Mouse (Mus musculus) hindbrain, postnatal 0 days (tissue): ENCODE measurements around the gene Olfr714. TPM values are rescaled to one million over a fixed set of nuclear protein-coding genes. Genes with fewer than 3 reads are reported as not detected.
"Not testable (repeated sequence)": the region's sequence is repeated elsewhere in the genome, so short reads cannot be mapped to it uniquely, and the experiment has no call there.

Experiments
- ATAC-seq: fragments of 200-750 bp; cut with Nextera tagmentation; 2 replicates; pipeline ENCODE4 v1.8.0; 2017; ENCODE audit warnings: mild to moderate bottlenecking, moderate TSS enrichment, moderate library complexity
- DNase-seq: peaks from one replicate; pipeline ENCODE4 v3.0.0-alpha.2; 2015; ENCODE audit warnings: low spot score
- H3K27ac ChIP-seq: fragments of 300-500 bp; sonication (generic); 2 replicates; pipeline ENCODE4 v1.5.1; 2014; ENCODE audit warnings: mild to moderate bottlenecking
- H3K27me3 ChIP-seq: fragments of 300-500 bp; sonication (generic); 2 replicates; pipeline ENCODE4 v1.6.1; 2014; ENCODE audit warnings: low read length, mixed read lengths; ENCODE audit not compliant: insufficient read depth
- H3K36me3 ChIP-seq: fragments of 300-500 bp; sonication (generic); 2 replicates; pipeline ENCODE4 v1.6.1; 2014; ENCODE audit warnings: low read length, mixed read lengths; ENCODE audit not compliant: insufficient read depth
- H3K4me1 ChIP-seq: fragments of 300-500 bp; sonication (generic); 2 replicates; pipeline ENCODE4 v1.6.1; 2014; ENCODE audit warnings: antibody characterized with exemption, low read length, mixed read lengths; ENCODE audit not compliant: insufficient read depth
- H3K4me2 ChIP-seq: fragments of 300-500 bp; sonication (generic); 2 replicates; pipeline ENCODE4 v1.6.1; 2014; ENCODE audit warnings: low read depth, mild to moderate bottlenecking, low read length, moderate library complexity, mixed read lengths
- H3K4me3 ChIP-seq: fragments of 300-500 bp; sonication (generic); 2 replicates; pipeline ENCODE4 v1.5.1; 2014; ENCODE audit warnings: low read length
- H3K9ac ChIP-seq: fragments of 300-500 bp; sonication (generic); replicated peaks from 2 replicates; pipeline ENCODE4 v1.6.1; 2014; ENCODE audit warnings: mild to moderate bottlenecking, low read length, moderate library complexity, mixed read lengths
- H3K9me3 ChIP-seq: fragments of 300-500 bp; sonication (generic); 2 replicates; pipeline ENCODE4 v1.6.1; 2016; ENCODE audit warnings: low read length, mixed read lengths
- CTCF ChIP-seq: IDR thresholded peaks from 2 replicates; pipeline ENCODE4 v1.5.1; 2016; ENCODE audit warnings: antibody characterized with exemption, control low read depth, low read depth
- WGBS: fragments of 180-500 bp; shearing (Covaris S2); extraction: QIAGEN DNeasy Blood & Tissue Kit; methylation state at CpG from one replicate; pipeline ENCODE4 v1.1.7; 2014; 5-methylcytosine and 5-hydroxymethylcytosine counted together
- polyA plus RNA-seq: library from polyadenylated mRNA; unstranded; fragments of >200 nt; fragmentation: Nextera tagmentation; extraction: Ambion mirVana; gene quantifications from 2 replicates; pipeline ENCODE4 v1.2.1, GENCODE M21; 2015
- total RNA-seq: library from RNA; depleted of rRNA; stranded (reverse); fragments of >200 nt; gene quantifications from 2 replicates; pipeline ENCODE4 v1.2.3, GENCODE M21; 2014; rRNA removed

Olfr714 gene
- total and polyA plus RNA-seq, 2 experiments from 2014 or later: not detected

GRCm38 (mm10) chr7:107092920-107093319 lies 22.1 kb downstream of the Olfr714 start, which contains the start of gene Olfr17:
Gene Olfr17 (plus strand): TSS chr7:107093220.
- no peaks in the 10 kb centered on the region for H3K4me1 ChIP-seq
- H3K4me3 ChIP-seq: no peak within 1 kb of the TSS
- DNase-seq (no peak), ATAC-seq (no peak)
- no peaks in the 10 kb centered on the region for H3K9me3 ChIP-seq
- WGBS: 56% methylated on average over 1 of the region's 1 CpGs
- no peak within 1 kb of the TSS for H3K4me2 ChIP-seq
- no peaks in the 10 kb centered on the region for H3K36me3 ChIP-seq
- no peaks in the 10 kb centered on the region for H3K27me3 ChIP-seq
- TF ChIP-seq CTCF: no peak
- H3K9ac ChIP-seq: no peak within 1 kb of the TSS
- no peak within 1 kb of the TSS for H3K27ac ChIP-seq

- H3K4me3 ChIP-seq, H3K4me2 ChIP-seq, ATAC-seq, H3K36me3 ChIP-seq, H3K9ac ChIP-seq, H3K27ac ChIP-seq, H3K27me3 ChIP-seq, H3K4me1 ChIP-seq, DNase-seq, H3K9me3 ChIP-seq: not testable (repeated sequence)
- WGBS: 96% methylated on average over 1 of the region's 2 CpGs
These were observed 39.5 kb downstream of the Olfr714 start, which contains the start of gene Olfr715b for GRCm38 (mm10) chr7:107110269-107110668. Gene Olfr715b (minus strand): TSS chr7:107110369.

Other genes with a start within 250 kb of the Olfr714 start
- not detected in 2 replicates for gene Olfr702, start 237.1 kb upstream of the Olfr714 start, total RNA-seq
- not detected in 2 replicates for gene Olfr702, start 237.1 kb upstream of the Olfr714 start, polyA plus RNA-seq
- not detected in 2 replicates for gene Olfr703, start 227.6 kb upstream of the Olfr714 start, total RNA-seq
- not detected in 2 replicates for gene Olfr703, start 227.6 kb upstream of the Olfr714 start, polyA plus RNA-seq
- gene Olfr704, start 207.8 kb upstream of the Olfr714 start, total RNA-seq: not detected in 2 replicates
- not detected in 2 replicates for gene Olfr704, start 207.8 kb upstream of the Olfr714 start, polyA plus RNA-seq
- gene Olfr705, start 194.1 kb upstream of the Olfr714 start, total RNA-seq: not detected in 2 replicates
- gene Olfr705, start 194.1 kb upstream of the Olfr714 start, polyA plus RNA-seq: not detected in 2 replicates
- not detected in 2 replicates for gene Olfr706, start 182.8 kb upstream of the Olfr714 start, total RNA-seq
- not detected in 2 replicates for gene Olfr706, start 182.8 kb upstream of the Olfr714 start, polyA plus RNA-seq
- not detected in 2 replicates for gene Olfr707, start 169.7 kb upstream of the Olfr714 start, total RNA-seq
- gene Olfr707, start 169.7 kb upstream of the Olfr714 start, polyA plus RNA-seq: not detected in 2 replicates
- not detected in 2 replicates for gene Olfr1532-ps1, start 163.0 kb upstream of the Olfr714 start, total RNA-seq
- gene Olfr1532-ps1, start 163.0 kb upstream of the Olfr714 start, polyA plus RNA-seq: not detected in 2 replicates
- not detected in 2 replicates for gene Olfr709-ps1, start 138.8 kb upstream of the Olfr714 start, total RNA-seq
- gene Olfr709-ps1, start 138.8 kb upstream of the Olfr714 start, polyA plus RNA-seq: not detected in 2 replicates
- not detected in 2 replicates for gene Olfr710, start 122.7 kb upstream of the Olfr714 start, total RNA-seq
- not detected in 2 replicates for gene Olfr710, start 122.7 kb upstream of the Olfr714 start, polyA plus RNA-seq
- not detected in 2 replicates for gene Olfr6, start 107.0 kb upstream of the Olfr714 start, total RNA-seq
- not detected in 2 replicates for gene Olfr6, start 107.0 kb upstream of the Olfr714 start, polyA plus RNA-seq
- not detected in 2 replicates for gene Olfr711, start 95.5 kb upstream of the Olfr714 start, total RNA-seq
- gene Olfr711, start 95.5 kb upstream of the Olfr714 start, polyA plus RNA-seq: not detected in 2 replicates
- gene Olfr2, start 64.9 kb upstream of the Olfr714 start, total RNA-seq: not detected in 2 replicates
- gene Olfr2, start 64.9 kb upstream of the Olfr714 start, polyA plus RNA-seq: not detected in 2 replicates
- not detected in 2 replicates for gene Olfr713, start 39.8 kb upstream of the Olfr714 start, total RNA-seq
- not detected in 2 replicates for gene Olfr713, start 39.8 kb upstream of the Olfr714 start, polyA plus RNA-seq
- gene Olfr17, start 22.2 kb downstream of the Olfr714 start, total RNA-seq: not detected in 2 replicates
- not detected in 2 replicates for gene Olfr17, start 22.2 kb downstream of the Olfr714 start, polyA plus RNA-seq
- not detected in 2 replicates for gene Olfr715b, start 39.4 kb downstream of the Olfr714 start, total RNA-seq
- not detected in 2 replicates for gene Olfr715b, start 39.4 kb downstream of the Olfr714 start, polyA plus RNA-seq
- not detected in 2 replicates for gene Olfr715, start 60.1 kb downstream of the Olfr714 start, total RNA-seq
- not detected in 2 replicates for gene Olfr715, start 60.1 kb downstream of the Olfr714 start, polyA plus RNA-seq
- not detected in 2 replicates for gene Olfr716, start 67.3 kb downstream of the Olfr714 start, total RNA-seq
- not detected in 2 replicates for gene Olfr716, start 67.3 kb downstream of the Olfr714 start, polyA plus RNA-seq
- 0.10 TPM in 1 of 2 replicates, not detected in the other for gene Nlrp14, start 96.0 kb downstream of the Olfr714 start, total RNA-seq
- 0.06 TPM in 1 of 2 replicates, not detected in the other for gene Nlrp14, start 96.0 kb downstream of the Olfr714 start, polyA plus RNA-seq
- gene Rbmxl2, start 138.5 kb downstream of the Olfr714 start, total RNA-seq: not detected in 2 replicates
- not detected in 2 replicates for gene Rbmxl2, start 138.5 kb downstream of the Olfr714 start, polyA plus RNA-seq